Mouse (Mus musculus): Measurements from ENCODE around the gene Cyren. TPM values are rescaled to one million over a fixed set of nuclear protein-coding genes. Genes with fewer than 3 reads are reported as not detected.
A peak's percentile ranks its signal among the peaks of the same experiment; 100 is the strongest.

The Cyren gene
- polyA plus RNA-seq, 1 experiment from 2014 or later, result 10.7 TPM

- Histone ChIP-seq H3K4me1 (ENCODE audit: control insufficient read depth, insufficient read depth, low read length) (no peaks in the 10 kb centered on the region; the same call in 1 of the 2 replicates), H3K27ac (replicated peaks; ENCODE audit: low read depth, low read length) (no peak overlapping the region; the same call in 1 of the 2 replicates), H3K4me2 (ENCODE audit: low read depth, low read length) (no peak overlapping the region), H3K9ac (ENCODE audit: low read depth, low read length) (peak overlapping the region; percentile 22; the same call in 1 of the 2 replicates), H3K36me3 (ENCODE audit: control insufficient read depth, insufficient read depth, low read length) (peaks cover 67% of the 10 kb centered on the region), H3K9me3 (ENCODE audit: control insufficient read depth, low read length) (no peaks in the 10 kb centered on the region), H3K27me3 (replicated peaks; ENCODE audit: control insufficient read depth, insufficient read depth, low read length) (no peaks in the 10 kb centered on the region), H3K4me3 (ENCODE audit: low read depth, low read length) (no peak overlapping the region)
- ATAC-seq (ENCODE audit: low read depth), result peak; percentile 81
- DNase-seq (ENCODE audit: low spot score), result peak; percentile 81
- 52% methylated on average over 6 of the region's 6 CpGs for WGBS
These were observed 9.4 kb upstream of the Cyren start for GRCm38 (mm10) chr6:34887131-34887850.

DNA sequence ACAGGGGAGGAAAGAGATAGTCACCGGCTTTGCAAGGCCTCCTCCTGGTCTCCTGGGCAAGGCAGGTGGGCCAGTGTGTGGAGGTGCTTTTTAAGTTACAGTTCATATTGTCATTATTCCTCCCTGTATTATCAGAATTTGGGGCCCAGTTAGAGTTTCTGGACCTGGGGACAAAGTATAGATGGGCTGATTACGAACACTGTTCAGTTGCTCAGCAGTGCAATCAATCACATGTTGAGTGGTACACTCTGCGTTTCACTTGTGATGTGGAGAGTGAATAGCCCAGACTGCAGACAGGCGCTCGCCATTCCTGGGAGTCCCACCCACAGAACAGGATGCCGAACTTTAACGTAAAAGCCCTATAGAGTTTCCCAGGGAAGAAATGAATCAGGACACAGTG lies 6.9 kb upstream of the Cyren start:
- DNase-seq (ENCODE audit: low spot score), result no peak
- no peaks in the 10 kb centered on the region; the same call in 1 of the 2 replicates for H3K4me1 ChIP-seq (ENCODE audit: control insufficient read depth, insufficient read depth, low read length)
- H3K27ac ChIP-seq (replicated peaks; ENCODE audit: low read depth, low read length), result no peak overlapping the region
- peaks cover 55% of the 10 kb centered on the region for H3K36me3 ChIP-seq (ENCODE audit: control insufficient read depth, insufficient read depth, low read length)
- no peak overlapping the region for H3K9ac ChIP-seq (ENCODE audit: low read depth, low read length)
- H3K4me2 ChIP-seq (ENCODE audit: low read depth, low read length), result no peak overlapping the region
- WGBS, result 79% methylated on average over 7 of the region's 7 CpGs
- no peaks in the 10 kb centered on the region for H3K27me3 ChIP-seq (replicated peaks; ENCODE audit: control insufficient read depth, insufficient read depth, low read length)
- ATAC-seq (ENCODE audit: low read depth), result no peak
- H3K9me3 ChIP-seq (ENCODE audit: control insufficient read depth, low read length), result no peaks in the 10 kb centered on the region
- H3K4me3 ChIP-seq (ENCODE audit: low read depth, low read length), result no peak overlapping the region

- ATAC-seq (ENCODE audit: low read depth), result no peak
- DNase-seq (ENCODE audit: low spot score), result no peak
- peaks cover 32% of the 10 kb centered on the region for H3K36me3 ChIP-seq (ENCODE audit: control insufficient read depth, insufficient read depth, low read length)
- no peak overlapping the region for H3K9ac ChIP-seq (ENCODE audit: low read depth, low read length)
- no peak overlapping the region for H3K4me3 ChIP-seq (ENCODE audit: low read depth, low read length)
- H3K4me1 ChIP-seq (ENCODE audit: control insufficient read depth, insufficient read depth, low read length), result peaks cover 15% of the 10 kb centered on the region
- no peak overlapping the region for H3K27ac ChIP-seq (replicated peaks; ENCODE audit: low read depth, low read length)
- no peaks in the 10 kb centered on the region for H3K27me3 ChIP-seq (replicated peaks; ENCODE audit: control insufficient read depth, insufficient read depth, low read length)
- WGBS, result 61% methylated on average over 6 of the region's 6 CpGs
- no peak overlapping the region for H3K4me2 ChIP-seq (ENCODE audit: low read depth, low read length)
- no peaks in the 10 kb centered on the region for H3K9me3 ChIP-seq (ENCODE audit: control insufficient read depth, low read length)
These were observed 2.1 kb upstream of the Cyren start for GRCm38 (mm10) chr6:34879911-34880475.

DNA sequence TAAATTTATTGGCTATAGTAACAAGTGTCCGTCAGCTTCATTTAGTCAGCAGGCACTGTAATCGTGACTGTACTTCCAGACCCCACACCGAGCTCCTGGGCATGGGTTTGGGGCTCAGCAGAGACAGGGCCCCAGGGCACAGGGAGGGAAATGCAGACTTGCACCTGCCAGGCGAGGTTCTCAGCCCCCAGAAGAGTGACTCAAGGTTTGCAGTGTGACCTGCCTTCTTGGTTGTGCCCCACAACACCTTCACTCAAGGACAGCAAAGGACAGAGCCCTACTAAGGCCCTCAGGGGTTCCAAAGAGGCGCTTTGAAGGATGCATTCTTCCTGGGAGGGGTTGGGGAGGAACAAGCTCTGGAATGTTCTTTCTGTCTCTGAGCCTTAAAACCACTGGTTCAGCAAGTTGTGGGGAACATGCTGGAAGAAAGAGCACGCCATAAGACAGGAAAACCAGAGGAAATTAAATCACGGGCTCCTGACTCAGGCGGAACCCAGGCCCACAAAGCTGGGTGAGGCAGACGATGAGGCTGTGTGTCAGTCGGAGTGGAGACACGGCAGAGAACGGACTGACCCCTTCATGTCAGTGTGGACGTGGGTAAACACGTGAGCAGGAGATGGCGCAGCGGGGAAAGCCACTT lies 1.4 kb upstream of the Cyren start:
- no peak for ATAC-seq (ENCODE audit: low read depth)
- H3K27ac ChIP-seq (replicated peaks; ENCODE audit: low read depth, low read length), result no peak overlapping the region
- H3K4me1 ChIP-seq (ENCODE audit: control insufficient read depth, insufficient read depth, low read length), result peaks cover 15% of the 10 kb centered on the region
- H3K27me3 ChIP-seq (replicated peaks; ENCODE audit: control insufficient read depth, insufficient read depth, low read length), result no peaks in the 10 kb centered on the region
- no peak for DNase-seq (ENCODE audit: low spot score)
- H3K9ac ChIP-seq (ENCODE audit: low read depth, low read length), result no peak overlapping the region
- no peaks in the 10 kb centered on the region for H3K9me3 ChIP-seq (ENCODE audit: control insufficient read depth, low read length)
- 74% methylated on average over 16 of the region's 16 CpGs for WGBS
- H3K4me2 ChIP-seq (ENCODE audit: low read depth, low read length), result no peak overlapping the region
- H3K36me3 ChIP-seq (ENCODE audit: control insufficient read depth, insufficient read depth, low read length), result peaks cover 25% of the 10 kb centered on the region
- no peak overlapping the region for H3K4me3 ChIP-seq (ENCODE audit: low read depth, low read length)

GRCm38 (mm10) chr6:34876835-34877156 lies 1.1 kb downstream of the Cyren start:
- Histone ChIP-seq H3K4me3 (ENCODE audit: low read depth, low read length) (peak overlapping the region; percentile 63), H3K27ac (replicated peaks; ENCODE audit: low read depth, low read length) (peak overlapping the region; percentile 89; the same call in 1 of the 2 replicates), H3K9me3 (ENCODE audit: control insufficient read depth, low read length) (no peaks in the 10 kb centered on the region), H3K36me3 (ENCODE audit: control insufficient read depth, insufficient read depth, low read length) (peaks cover 17% of the 10 kb centered on the region), H3K4me2 (ENCODE audit: low read depth, low read length) (peak overlapping the region; percentile 62), H3K9ac (ENCODE audit: low read depth, low read length) (peak overlapping the region; percentile 81), H3K4me1 (ENCODE audit: control insufficient read depth, insufficient read depth, low read length) (peaks cover 15% of the 10 kb centered on the region), H3K27me3 (replicated peaks; ENCODE audit: control insufficient read depth, insufficient read depth, low read length) (no peaks in the 10 kb centered on the region)
- ATAC-seq (ENCODE audit: low read depth), result no peak
- no peak for DNase-seq (ENCODE audit: low spot score)
- WGBS, result 35% methylated on average over 2 of the region's 2 CpGs

- peak overlapping the region; percentile 62; the same call in 1 of the 2 replicates for H3K4me2 ChIP-seq (ENCODE audit: low read depth, low read length)
- H3K4me1 ChIP-seq (ENCODE audit: control insufficient read depth, insufficient read depth, low read length), result peaks cover 16% of the 10 kb centered on the region
- no peak overlapping the region for H3K27ac ChIP-seq (replicated peaks; ENCODE audit: low read depth, low read length)
- H3K27me3 ChIP-seq (replicated peaks; ENCODE audit: control insufficient read depth, insufficient read depth, low read length), result no peaks in the 10 kb centered on the region
- DNase-seq (ENCODE audit: low spot score), result no peak
- no peaks in the 10 kb centered on the region for H3K9me3 ChIP-seq (ENCODE audit: control insufficient read depth, low read length)
- no peak for ATAC-seq (ENCODE audit: low read depth)
- WGBS, result 64% methylated on average over 12 of the region's 12 CpGs
- peaks cover 13% of the 10 kb centered on the region for H3K36me3 ChIP-seq (ENCODE audit: control insufficient read depth, insufficient read depth, low read length)
- 0 out of 2 replicates have a peak overlapping the region, but pooled peaks have one; percentile 81 for H3K9ac ChIP-seq (ENCODE audit: low read depth, low read length)
- H3K4me3 ChIP-seq (ENCODE audit: low read depth, low read length), result 0 out of 2 replicates have a peak overlapping the region, but pooled peaks have one; percentile 63
These were observed 1.7 kb downstream of the Cyren start for GRCm38 (mm10) chr6:34875966-34876834.

DNA sequence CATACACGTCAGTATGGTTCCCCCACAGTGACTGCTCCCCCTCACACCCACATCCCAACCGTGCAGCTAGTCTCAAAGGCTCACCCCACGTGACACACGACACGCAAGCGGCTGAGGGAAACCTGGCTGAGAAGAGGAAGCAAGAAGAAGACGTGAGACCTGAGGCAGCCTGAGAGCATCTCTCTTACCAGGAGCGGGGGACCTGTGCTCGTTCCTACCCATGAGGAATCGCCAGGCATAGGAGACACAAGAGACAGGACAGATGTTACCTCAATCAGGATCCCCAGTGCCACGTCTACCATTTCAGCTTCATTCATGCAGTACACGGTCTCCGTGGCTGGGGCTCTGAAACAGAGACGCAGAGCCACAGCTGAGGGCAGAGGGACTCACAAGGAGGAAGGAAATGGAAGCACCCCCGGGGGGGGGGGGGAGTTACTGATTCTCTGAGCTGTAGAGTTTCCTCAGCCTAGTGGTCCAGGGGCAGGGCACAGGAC lies 2.5 kb downstream of the Cyren start:
- Histone ChIP-seq H3K27ac (replicated peaks; ENCODE audit: low read depth, low read length) (no peak overlapping the region), H3K9ac (ENCODE audit: low read depth, low read length) (no peak overlapping the region), H3K27me3 (replicated peaks; ENCODE audit: control insufficient read depth, insufficient read depth, low read length) (no peaks in the 10 kb centered on the region), H3K4me1 (ENCODE audit: control insufficient read depth, insufficient read depth, low read length) (peaks cover 25% of the 10 kb centered on the region), H3K36me3 (ENCODE audit: control insufficient read depth, insufficient read depth, low read length) (0 out of 2 replicates have a peak, but pooled peaks cover 4% of the 10 kb centered on the region), H3K4me3 (ENCODE audit: low read depth, low read length) (no peak overlapping the region), H3K9me3 (ENCODE audit: control insufficient read depth, low read length) (no peaks in the 10 kb centered on the region), H3K4me2 (ENCODE audit: low read depth, low read length) (no peak overlapping the region)
- 87% methylated on average over 15 of the region's 15 CpGs for WGBS
- DNase-seq (ENCODE audit: low spot score), result no peak
- no peak for ATAC-seq (ENCODE audit: low read depth)
